In genomic region chr1:161046972-161047371, GRCm38 (mm10) we compare ENCODE assay signal across 20 mouse cellular contexts.
"Had no signal": no experiment of that assay in that cellular context is flagged by ENCODE, and none has a peak within 500 bp of the region (broad histone marks: within the 10 kb centered on the region; RNA-seq: fewer than 3 reads in every experiment).

No protein-coding gene starts in this region.

- H3K4me1 ChIP-seq: limb, embryonic 12.5 days; limb, embryonic 15.5 days; liver, embryonic 12.5 days; liver, embryonic 15.5 days; midbrain, embryonic 12.5 days; neural tube, embryonic 13.5 days; stomach, embryonic 15.5 days had no signal

- H3K4me3 ChIP-seq: limb, embryonic 12.5 days; limb, embryonic 15.5 days; liver, embryonic 12.5 days; liver, embryonic 15.5 days; midbrain, embryonic 12.5 days; myocyte; neural tube, embryonic 13.5 days; stomach, embryonic 15.5 days had no signal

- H3K27me3 ChIP-seq: limb, embryonic 12.5 days; limb, embryonic 15.5 days; liver, embryonic 12.5 days; liver, embryonic 15.5 days; midbrain, embryonic 12.5 days; neural tube, embryonic 13.5 days; stomach, embryonic 15.5 days had no signal

- DNase-seq: kidney, adult 9 months; kidney, postnatal 14 days; kidney, postnatal 4 days; left cerebral cortex, postnatal 4 days; lung, adult 2 months; lung, postnatal 14 days; lung, postnatal 4 days; retina, postnatal 1 day; right cerebral cortex, postnatal 25 days; spleen, adult 18-20 months; thymus, postnatal 25 days had no signal

- H3K27ac ChIP-seq: limb, embryonic 12.5 days; limb, embryonic 15.5 days; liver, embryonic 12.5 days; liver, embryonic 15.5 days; midbrain, embryonic 12.5 days; neural tube, embryonic 13.5 days; stomach, embryonic 15.5 days had no signal

- ATAC-seq: liver, embryonic 12.5 days; midbrain, embryonic 16.5 days had no signal

- H3K9me3 ChIP-seq: limb, embryonic 12.5 days; limb, embryonic 15.5 days; liver, embryonic 12.5 days; liver, embryonic 15.5 days; midbrain, embryonic 12.5 days; neural tube, embryonic 13.5 days; stomach, embryonic 15.5 days had no signal

- H3K9ac ChIP-seq: limb, embryonic 12.5 days; limb, embryonic 15.5 days; liver, embryonic 12.5 days; liver, embryonic 15.5 days; midbrain, embryonic 12.5 days; neural tube, embryonic 13.5 days; stomach, embryonic 15.5 days had no signal

- H3K4me2 ChIP-seq: limb, embryonic 12.5 days; limb, embryonic 15.5 days; liver, embryonic 12.5 days; liver, embryonic 15.5 days; midbrain, embryonic 12.5 days; neural tube, embryonic 13.5 days; stomach, embryonic 15.5 days had no signal
